In genomic region chr10:80350292-80350691, GRCm38 (mm10) we compare ENCODE assay signal across 8 mouse cellular contexts. TPM values are rescaled to one million over a fixed set of nuclear protein-coding genes. Genes with fewer than 3 reads are reported as not detected.
DNase-seq lines count a peak whose midpoint lies in the region; ATAC-seq and TF ChIP-seq lines count a peak whose summit lies in the region.

No protein-coding gene starts in this region.

- no peak overlapping the region for H3K9ac ChIP-seq in heart, embryonic 12.5 days
- no peak overlapping the region for H3K9ac ChIP-seq in kidney, embryonic 15.5 days
- H3K9ac ChIP-seq in liver, embryonic 13.5 days: no peak overlapping the region
- no peak overlapping the region for H3K9ac ChIP-seq in stomach, embryonic 15.5 days

- no peak overlapping the region for H3K4me3 ChIP-seq in bone marrow macrophage, adult 2 months (ENCODE audit: insufficient read depth, low read length)
- H3K4me3 ChIP-seq in embryonic fibroblast, embryonic 13.5 days (ENCODE audit: insufficient read depth, low read length): no peak overlapping the region
- no peak overlapping the region for H3K4me3 ChIP-seq in heart, embryonic 12.5 days
- no peak overlapping the region for H3K4me3 ChIP-seq in kidney, embryonic 15.5 days (replicated peaks)
- H3K4me3 ChIP-seq in liver, embryonic 13.5 days (replicated peaks): no peak overlapping the region
- no peak overlapping the region for H3K4me3 ChIP-seq in stomach, embryonic 15.5 days (replicated peaks)

- TF ChIP-seq CTCF in bone marrow macrophage, adult 2 months (IDR thresholded peaks at IDR 0.05; ENCODE audit: low read depth, low read length): peak; percentile 71
- peak; percentile 96 for TF ChIP-seq CTCF in embryonic fibroblast, embryonic 13.5 days (IDR thresholded peaks at IDR 0.05; ENCODE audit: borderline replicate concordance, insufficient read depth, low read length)

- TF ChIP-seq POLR2A in bone marrow macrophage, adult 2 months (IDR thresholded peaks at IDR 0.05; ENCODE audit: borderline replicate concordance, low read depth, low read length): no peak
- no peak for TF ChIP-seq POLR2A in embryonic fibroblast, embryonic 13.5 days (IDR thresholded peaks at IDR 0.05; ENCODE audit: low read depth, low read length)

- DNase-seq in CD4-positive helper T cell, adult 2 months (ENCODE audit: low read depth, low spot score): peak; percentile 79
- peak; percentile 81 for DNase-seq in liver, embryonic 13.5 days
- DNase-seq in neural tube, embryonic 10.5 days (ENCODE audit: extremely low spot score, low spot score): peak; percentile 92

- no peaks in the 10 kb centered on the region for H3K4me1 ChIP-seq in bone marrow macrophage, adult 2 months (ENCODE audit: control insufficient read depth, insufficient read depth, low read length)
- H3K4me1 ChIP-seq in embryonic fibroblast, embryonic 13.5 days (ENCODE audit: control insufficient read depth, insufficient read depth, low read length): peaks cover 4% of the 10 kb centered on the region; the same call in 1 of the 2 replicates
- peaks cover 35% of the 10 kb centered on the region for H3K4me1 ChIP-seq in heart, embryonic 12.5 days (replicated peaks)
- peaks cover 34% of the 10 kb centered on the region for H3K4me1 ChIP-seq in kidney, embryonic 15.5 days
- H3K4me1 ChIP-seq in liver, embryonic 13.5 days (replicated peaks): peaks cover 59% of the 10 kb centered on the region
- peaks cover 27% of the 10 kb centered on the region for H3K4me1 ChIP-seq in stomach, embryonic 15.5 days

- no peak overlapping the region for H3K27ac ChIP-seq in bone marrow macrophage, adult 2 months (ENCODE audit: insufficient read depth, low read depth, low read length)
- H3K27ac ChIP-seq in embryonic fibroblast, embryonic 13.5 days (ENCODE audit: insufficient read depth, low read length): no peak overlapping the region
- no peak overlapping the region for H3K27ac ChIP-seq in heart, embryonic 12.5 days (ENCODE audit: poor library complexity, severe bottlenecking)
- no peak overlapping the region for H3K27ac ChIP-seq in kidney, embryonic 15.5 days
- H3K27ac ChIP-seq in liver, embryonic 13.5 days: no peak overlapping the region
- H3K27ac ChIP-seq in stomach, embryonic 15.5 days: no peak overlapping the region

- peaks cover 97% of the 10 kb centered on the region for H3K27me3 ChIP-seq in heart, embryonic 12.5 days (replicated peaks)
- peaks cover 100% of the 10 kb centered on the region for H3K27me3 ChIP-seq in kidney, embryonic 15.5 days
- peaks cover 96% of the 10 kb centered on the region for H3K27me3 ChIP-seq in liver, embryonic 13.5 days
- H3K27me3 ChIP-seq in stomach, embryonic 15.5 days (replicated peaks): peaks cover 65% of the 10 kb centered on the region

- H3K36me3 ChIP-seq in heart, embryonic 12.5 days: no peaks in the 10 kb centered on the region
- H3K36me3 ChIP-seq in kidney, embryonic 15.5 days: no peaks in the 10 kb centered on the region
- H3K36me3 ChIP-seq in liver, embryonic 13.5 days: no peaks in the 10 kb centered on the region
- H3K36me3 ChIP-seq in stomach, embryonic 15.5 days: no peaks in the 10 kb centered on the region

- H3K4me2 ChIP-seq in heart, embryonic 12.5 days: no peak overlapping the region
- no peak overlapping the region for H3K4me2 ChIP-seq in kidney, embryonic 15.5 days
- H3K4me2 ChIP-seq in liver, embryonic 13.5 days: no peak overlapping the region
- H3K4me2 ChIP-seq in stomach, embryonic 15.5 days: no peak overlapping the region

- WGBS in heart, embryonic 12.5 days: 4% methylated on average over 7 of the region's 7 CpGs
- 2% methylated on average over 7 of the region's 7 CpGs for WGBS in kidney, embryonic 15.5 days
- WGBS in liver, embryonic 13.5 days (ENCODE audit: insufficient replicate concordance): 1% methylated on average over 7 of the region's 7 CpGs
- 4% methylated on average over 7 of the region's 7 CpGs for WGBS in stomach, embryonic 15.5 days

- H3K9me3 ChIP-seq in heart, embryonic 12.5 days (replicated peaks): no peaks in the 10 kb centered on the region
- no peaks in the 10 kb centered on the region for H3K9me3 ChIP-seq in kidney, embryonic 15.5 days (replicated peaks)
- H3K9me3 ChIP-seq in liver, embryonic 13.5 days (replicated peaks): no peaks in the 10 kb centered on the region
- no peaks in the 10 kb centered on the region for H3K9me3 ChIP-seq in stomach, embryonic 15.5 days

- peak; percentile 40; the same call in 1 of the 2 replicates for ATAC-seq in heart, embryonic 12.5 days (ENCODE audit: insufficient number of reproducible peaks, low FRiP score)
- peak; percentile 87 for ATAC-seq in kidney, embryonic 15.5 days (replicated peaks; ENCODE audit: low FRiP score)
- peak; percentile 78 for ATAC-seq in liver, embryonic 13.5 days (ENCODE audit: low read depth)
- ATAC-seq in stomach, embryonic 15.5 days (ENCODE audit: insufficient read depth, low FRiP score, low read depth): peak; percentile 76

RNA-seq across cellular contexts. Expression of gene Adamtsl5, which starts 2.1 kb away (rescaled TPM):
- polyA plus RNA-seq in bone marrow macrophage, adult 2 months (2012; ENCODE audit: insufficient read depth, insufficient read length, missing spikeins): 7.6 and 8.8 TPM in 2 replicates
- 22.9 and 30.1 TPM in 2 replicates for polyA plus RNA-seq in embryonic fibroblast, embryonic 13.5 days (2011; ENCODE audit: insufficient read length, low read depth, missing spikeins)
- polyA plus RNA-seq in heart, embryonic 12.5 days (2016; fragmentation: Nextera tagmentation; extraction: Ambion mirVana): 5.3 and 6.7 TPM in 2 replicates
- 3.6 and 5.2 TPM in 2 replicates for polyA plus RNA-seq in kidney, embryonic 15.5 days (2015; fragmentation: Nextera tagmentation; extraction: Ambion mirVana)
- 1.8 and 2.5 TPM in 2 replicates for polyA plus RNA-seq in liver, embryonic 13.5 days (2015; fragmentation: Nextera tagmentation; extraction: Ambion mirVana)
- polyA plus RNA-seq in stomach, embryonic 15.5 days (2015; fragmentation: Nextera tagmentation; extraction: Ambion mirVana): 13.7 and 17.0 TPM in 2 replicates

RNA-seq across cellular contexts. Expression of gene Plk5, which starts 6.0 kb away (rescaled TPM):
- not detected in 2 replicates for polyA plus RNA-seq in bone marrow macrophage, adult 2 months (2012; ENCODE audit: insufficient read depth, insufficient read length, missing spikeins)
- not detected in 2 replicates for polyA plus RNA-seq in embryonic fibroblast, embryonic 13.5 days (2011; ENCODE audit: insufficient read length, low read depth, missing spikeins)
- polyA plus RNA-seq in heart, embryonic 12.5 days (2016; fragmentation: Nextera tagmentation; extraction: Ambion mirVana): not detected in 2 replicates
- polyA plus RNA-seq in kidney, embryonic 15.5 days (2015; fragmentation: Nextera tagmentation; extraction: Ambion mirVana): 0.67 and 0.70 TPM in 2 replicates
- 0.12 TPM in 1 of 2 replicates, not detected in the other for polyA plus RNA-seq in liver, embryonic 13.5 days (2015; fragmentation: Nextera tagmentation; extraction: Ambion mirVana)
- polyA plus RNA-seq in stomach, embryonic 15.5 days (2015; fragmentation: Nextera tagmentation; extraction: Ambion mirVana): 0.30 and 0.67 TPM in 2 replicates

RNA-seq across cellular contexts. Expression of gene Reep6, which starts 20.5 kb away (rescaled TPM):
- 1.5 TPM in 1 of 2 replicates, not detected in the other for polyA plus RNA-seq in bone marrow macrophage, adult 2 months (2012; ENCODE audit: insufficient read depth, insufficient read length, missing spikeins)
- polyA plus RNA-seq in embryonic fibroblast, embryonic 13.5 days (2011; ENCODE audit: insufficient read length, low read depth, missing spikeins): 1.5 and 1.7 TPM in 2 replicates
- polyA plus RNA-seq in heart, embryonic 12.5 days (2016; fragmentation: Nextera tagmentation; extraction: Ambion mirVana): 3.1 and 3.7 TPM in 2 replicates
- polyA plus RNA-seq in kidney, embryonic 15.5 days (2015; fragmentation: Nextera tagmentation; extraction: Ambion mirVana): 8.4 and 10.5 TPM in 2 replicates
- polyA plus RNA-seq in liver, embryonic 13.5 days (2015; fragmentation: Nextera tagmentation; extraction: Ambion mirVana): 50.9 and 65.0 TPM in 2 replicates
- 44.5 and 51.2 TPM in 2 replicates for polyA plus RNA-seq in stomach, embryonic 15.5 days (2015; fragmentation: Nextera tagmentation; extraction: Ambion mirVana)

RNA-seq across cellular contexts. Expression of gene Pcsk4, which starts 21.0 kb away (rescaled TPM):
- 2.2 and 2.5 TPM in 2 replicates for polyA plus RNA-seq in bone marrow macrophage, adult 2 months (2012; ENCODE audit: insufficient read depth, insufficient read length, missing spikeins)
- polyA plus RNA-seq in embryonic fibroblast, embryonic 13.5 days (2011; ENCODE audit: insufficient read length, low read depth, missing spikeins): 0.42 and 0.81 TPM in 2 replicates
- 1.0 and 1.5 TPM in 2 replicates for polyA plus RNA-seq in heart, embryonic 12.5 days (2016; fragmentation: Nextera tagmentation; extraction: Ambion mirVana)
- 5.8 and 9.1 TPM in 2 replicates for polyA plus RNA-seq in kidney, embryonic 15.5 days (2015; fragmentation: Nextera tagmentation; extraction: Ambion mirVana)
- polyA plus RNA-seq in liver, embryonic 13.5 days (2015; fragmentation: Nextera tagmentation; extraction: Ambion mirVana): 5.3 TPM in 2 replicates
- polyA plus RNA-seq in stomach, embryonic 15.5 days (2015; fragmentation: Nextera tagmentation; extraction: Ambion mirVana): 4.8 and 5.4 TPM in 2 replicates

RNA-seq across cellular contexts. Expression of gene 2310011J03Rik, which starts 30.0 kb away (rescaled TPM):
- 38.8 and 39.3 TPM in 2 replicates for polyA plus RNA-seq in bone marrow macrophage, adult 2 months (2012; ENCODE audit: insufficient read depth, insufficient read length, missing spikeins)
- polyA plus RNA-seq in embryonic fibroblast, embryonic 13.5 days (2011; ENCODE audit: insufficient read length, low read depth, missing spikeins): 16.4 and 18.6 TPM in 2 replicates
- polyA plus RNA-seq in heart, embryonic 12.5 days (2016; fragmentation: Nextera tagmentation; extraction: Ambion mirVana): 32.7 and 32.8 TPM in 2 replicates
- polyA plus RNA-seq in kidney, embryonic 15.5 days (2015; fragmentation: Nextera tagmentation; extraction: Ambion mirVana): 49.5 and 52.7 TPM in 2 replicates
- 42.3 and 43.7 TPM in 2 replicates for polyA plus RNA-seq in liver, embryonic 13.5 days (2015; fragmentation: Nextera tagmentation; extraction: Ambion mirVana)
- polyA plus RNA-seq in stomach, embryonic 15.5 days (2015; fragmentation: Nextera tagmentation; extraction: Ambion mirVana): 40.5 and 46.4 TPM in 2 replicates
